Mouse (Mus musculus): ENCODE results near the gene Itga1.

Gene Itga1

GRCm38 (mm10) chr13:115101355-115102191 lies at the start of gene Itga1, which contains the start of gene Gm49395:
Itga1 (minus strand) TSS chr13:115101964.
Gm49395 (minus strand) TSS chr13:115101921.
- peak; percentile 93 for DNase-seq

- no peak for DNase-seq
Measured at GRCm38 (mm10) chr13:115150602-115151001, 48.8 kb upstream of the Itga1 start.

GRCm38 (mm10) chr13:115149849-115150248 lies 48.1 kb upstream of the Itga1 start:
- DNase-seq = no peak

- no peak for DNase-seq
Measured at GRCm38 (mm10) chr13:115143575-115143974, 41.8 kb upstream of the Itga1 start.

GRCm38 (mm10) chr13:115142066-115142465 lies 40.3 kb upstream of the Itga1 start:
- DNase-seq = no peak

- DNase-seq = no peak
Measured at GRCm38 (mm10) chr13:115138513-115138912, 36.7 kb upstream of the Itga1 start.

- DNase-seq = no peak
Measured at GRCm38 (mm10) chr13:115136761-115137160, 35.0 kb upstream of the Itga1 start.

- peak; percentile 34 for DNase-seq
Measured at GRCm38 (mm10) chr13:115132435-115132834, 30.7 kb upstream of the Itga1 start.

GRCm38 (mm10) chr13:115131381-115131780 lies 29.6 kb upstream of the Itga1 start:
- DNase-seq = no peak

- no peak for DNase-seq
Measured at GRCm38 (mm10) chr13:115130035-115130434, 28.3 kb upstream of the Itga1 start.

GRCm38 (mm10) chr13:115127826-115128225 lies 26.1 kb upstream of the Itga1 start:
- DNase-seq = no peak

GRCm38 (mm10) chr13:115126534-115126933 lies 24.8 kb upstream of the Itga1 start:
- no peak for DNase-seq

- DNase-seq = no peak
Measured at GRCm38 (mm10) chr13:115125130-115125529, 23.4 kb upstream of the Itga1 start.

GRCm38 (mm10) chr13:115124521-115124920 lies 22.8 kb upstream of the Itga1 start:
- DNase-seq = no peak

- no peak for DNase-seq
Measured at GRCm38 (mm10) chr13:115118756-115119155, 17.0 kb upstream of the Itga1 start.

- no peak for DNase-seq
Measured at GRCm38 (mm10) chr13:115118195-115118594, 16.4 kb upstream of the Itga1 start.

GRCm38 (mm10) chr13:115116930-115117621 lies 15.3 kb upstream of the Itga1 start:
- no peak for DNase-seq

- DNase-seq = peak; percentile 59
Measured at GRCm38 (mm10) chr13:115109628-115110027, 7.9 kb upstream of the Itga1 start.

- DNase-seq = no peak
Measured at GRCm38 (mm10) chr13:115107436-115107835, 5.7 kb upstream of the Itga1 start.

GRCm38 (mm10) chr13:115106183-115106582 lies 4.4 kb upstream of the Itga1 start:
- DNase-seq = no peak

- DNase-seq = no peak
Measured at GRCm38 (mm10) chr13:115102754-115103153, 990 bp upstream of the Itga1 start.

GRCm38 (mm10) chr13:115100381-115101177 lies 1.2 kb downstream of the Itga1 start:
- no peak for DNase-seq

- DNase-seq = no peak
Measured at GRCm38 (mm10) chr13:115099381-115099780, 2.4 kb downstream of the Itga1 start.

Data from kidney, adult 18-20 months (tissue).